Mouse (Mus musculus) left cerebral cortex, postnatal 14 days (tissue): ENCODE measurements around the gene Cd59a. TPM values are rescaled to one million over a fixed set of nuclear protein-coding genes. Genes with fewer than 3 reads are reported as not detected.

Source experiments
- DNase-seq, 2 experiments: peaks; one replicate each; pipeline ENCODE4 v3.0.0; 2021 to 2022; ENCODE audit warnings: low spot score in 2 of 2, mixed read lengths in 1 of 2
- intact Hi-C: fragments of 180-260 bp; cut with DNase I; formaldehyde crosslinking; loops from one replicate; pipeline ENCODE4 v1.15.1; 2025
- total RNA-seq, 2 experiments: library from RNA; stranded (reverse); gene quantifications; 2 replicates each; pipeline ENCODE4 v1.2.3; 2021

Gene Cd59a
- total RNA-seq, 2 experiments from 2014 or later: 2.0 to 2.1 TPM

DNA sequence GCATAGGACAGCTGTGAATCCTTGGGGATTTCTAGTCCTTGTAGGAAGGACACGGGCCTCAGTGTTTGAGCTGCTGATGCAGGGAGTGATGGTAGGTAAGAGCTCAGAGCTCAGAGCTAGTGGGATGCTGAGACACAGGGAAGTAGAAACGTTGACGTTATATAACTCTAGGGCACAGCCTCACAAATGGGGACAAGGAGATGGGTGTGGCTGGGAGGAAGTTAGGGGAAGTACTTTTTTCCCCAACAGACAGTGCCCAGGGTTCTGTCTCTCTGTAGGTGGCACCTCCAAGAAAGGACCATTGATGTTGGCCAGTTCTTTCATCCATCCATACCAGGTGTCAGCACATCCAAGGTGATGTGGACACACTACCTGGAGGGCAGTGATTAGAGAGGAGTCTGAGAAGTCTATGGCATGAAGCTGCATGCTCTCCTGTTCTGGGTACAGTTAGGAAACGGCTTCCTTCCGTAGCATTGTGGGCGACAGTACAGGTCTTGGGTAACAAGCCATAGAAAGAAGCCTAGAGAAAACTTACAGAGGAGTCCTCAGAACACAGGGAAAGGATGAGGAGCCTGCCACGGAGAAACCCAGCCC lies 36.8 kb downstream of the Cd59a start:
- DNase-seq: no peak

DNA sequence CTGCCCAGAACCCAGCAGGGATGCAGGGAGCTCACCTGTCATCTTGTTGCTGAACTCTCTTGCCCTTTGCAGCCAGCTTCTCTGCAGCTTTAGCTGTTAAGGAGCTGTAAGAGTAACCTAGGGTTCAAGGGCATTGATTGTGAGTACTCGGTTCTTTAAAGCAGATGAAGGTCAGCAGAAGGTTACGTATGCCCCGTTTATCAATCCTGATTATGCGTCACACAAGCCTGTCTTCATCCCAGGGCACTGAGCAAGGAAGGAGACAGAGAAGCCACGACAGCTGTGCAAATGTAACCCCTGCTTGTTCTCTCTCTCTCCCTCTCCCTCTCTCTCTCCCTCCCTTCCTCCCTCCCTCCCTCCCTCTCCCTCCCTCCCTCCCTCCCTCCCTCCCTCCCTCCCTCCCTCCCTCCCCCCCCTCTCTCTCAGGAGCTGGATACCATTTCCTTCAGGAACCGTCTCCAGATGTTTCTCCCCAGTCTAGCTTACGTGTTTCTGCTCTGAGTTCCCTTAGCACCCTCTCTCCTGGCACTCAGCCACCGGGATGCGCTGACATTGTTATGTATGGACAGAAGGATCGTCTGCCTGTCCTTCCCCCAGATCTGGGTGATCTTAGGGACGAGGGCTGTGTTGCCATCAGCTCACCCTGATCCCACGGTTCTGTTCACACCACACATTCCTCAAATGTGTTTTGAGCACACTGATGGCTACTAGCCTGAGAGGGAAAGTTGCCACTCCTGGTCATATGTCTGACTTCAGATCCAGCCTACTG lies 37.6 kb downstream of the Cd59a start:
- intact Hi-C loops: loop anchor here (10.0 kb wide), 1 partner anchor 202 kb away; no protein-coding TSS in a partner anchor
- DNase-seq: no peak

More for the DNA sequence above, 36.8 kb downstream of the Cd59a start:
- intact Hi-C loops: loop anchor here (10.0 kb wide), 1 partner anchor 202 kb away; no protein-coding TSS in a partner anchor

DNA sequence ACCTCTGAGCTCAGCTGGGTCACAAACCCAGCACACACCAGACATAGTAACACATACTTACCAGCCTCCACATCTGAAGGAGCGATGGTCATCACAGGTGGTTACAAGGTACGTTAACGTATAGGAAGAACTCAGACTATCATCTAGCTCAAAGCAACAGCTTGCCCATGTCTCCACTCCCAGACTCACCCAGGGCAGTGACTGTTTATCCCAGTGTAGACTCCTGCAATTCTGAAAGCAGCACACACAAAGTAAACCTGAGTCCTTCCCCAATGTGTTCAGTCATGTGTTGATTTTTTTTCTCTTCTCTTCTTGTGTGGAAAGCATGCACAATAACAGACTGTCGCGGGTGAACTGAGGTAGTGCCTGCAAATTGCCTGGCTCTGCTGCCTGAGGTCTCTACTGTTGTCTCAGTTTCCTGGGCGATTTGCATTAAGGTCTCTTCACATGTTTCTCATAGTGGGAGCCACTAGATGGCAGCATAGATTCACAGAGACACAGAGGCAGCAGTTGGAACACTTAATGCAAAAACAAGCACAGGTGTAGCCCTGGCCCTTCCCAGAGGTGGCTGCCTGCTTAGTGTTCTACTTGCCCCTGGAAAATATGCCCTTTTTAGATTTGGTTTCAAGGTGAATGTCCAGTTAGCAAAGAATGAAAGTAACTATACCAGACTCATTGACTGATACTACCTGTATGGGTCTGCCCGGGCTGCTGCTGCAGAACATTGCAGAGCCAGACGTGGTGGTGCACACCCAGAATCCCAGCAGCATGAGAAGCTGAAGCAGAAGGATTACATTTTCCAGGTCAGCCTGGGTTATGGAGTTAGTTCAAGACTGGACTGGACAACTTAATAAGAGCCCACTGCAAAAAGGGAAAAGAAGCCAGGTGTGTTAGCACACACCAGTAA lies 38.8 kb downstream of the Cd59a start:
- intact Hi-C loops: loop anchor here (1.0 to 10.0 kb wide), 3 partner anchors 200 to 448 kb away; no protein-coding TSS in a partner anchor

DNA sequence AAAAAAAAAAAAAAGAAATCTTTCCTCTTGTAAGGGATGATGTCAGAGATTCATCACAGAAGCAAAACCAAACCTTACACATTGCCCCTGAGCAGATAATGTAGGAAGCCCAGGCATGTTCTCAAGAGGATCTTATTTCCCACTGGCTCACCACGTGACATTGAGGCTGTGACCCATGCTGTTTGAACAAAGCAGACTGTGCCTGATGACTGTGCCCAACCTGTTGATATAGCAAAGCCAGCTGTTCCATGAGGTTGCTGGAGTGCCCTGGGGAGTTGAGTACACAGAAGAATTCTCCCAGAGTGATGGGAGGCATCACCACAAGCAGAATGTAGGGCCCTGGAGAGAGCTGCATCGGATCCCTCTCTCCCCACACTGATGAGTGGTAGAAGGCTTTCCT lies 40.3 kb downstream of the Cd59a start:
- intact Hi-C loops: loop anchor here (1.0 to 10.0 kb wide), 3 partner anchors 199 to 446 kb away; no protein-coding TSS in a partner anchor
- DNase-seq: no peak

More for the DNA sequence above, 38.8 kb downstream of the Cd59a start:
- DNase-seq: peak; percentile 82 to 83

DNA sequence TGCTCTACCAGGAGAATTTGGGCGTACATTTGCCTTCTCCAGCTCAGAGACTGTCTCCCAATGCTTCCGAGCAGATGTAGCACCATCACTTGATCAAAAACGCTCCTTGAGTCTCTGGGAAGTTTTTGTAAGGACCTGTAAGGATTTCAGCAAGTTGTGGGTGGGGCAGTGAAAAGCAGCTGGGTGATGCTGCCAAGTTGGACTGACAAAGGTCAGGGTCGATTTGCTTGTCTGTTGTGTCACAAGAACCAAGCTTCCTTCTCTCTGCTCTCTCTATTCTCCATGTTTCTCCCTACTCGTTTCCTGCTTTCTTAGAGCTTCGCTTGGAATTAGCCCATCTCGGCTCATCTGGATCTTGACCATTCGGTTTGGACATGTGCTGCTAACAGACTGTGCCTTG lies 46.5 kb downstream of the Cd59a start:
- intact Hi-C loops: no loop called here
- DNase-seq: no peak

DNA sequence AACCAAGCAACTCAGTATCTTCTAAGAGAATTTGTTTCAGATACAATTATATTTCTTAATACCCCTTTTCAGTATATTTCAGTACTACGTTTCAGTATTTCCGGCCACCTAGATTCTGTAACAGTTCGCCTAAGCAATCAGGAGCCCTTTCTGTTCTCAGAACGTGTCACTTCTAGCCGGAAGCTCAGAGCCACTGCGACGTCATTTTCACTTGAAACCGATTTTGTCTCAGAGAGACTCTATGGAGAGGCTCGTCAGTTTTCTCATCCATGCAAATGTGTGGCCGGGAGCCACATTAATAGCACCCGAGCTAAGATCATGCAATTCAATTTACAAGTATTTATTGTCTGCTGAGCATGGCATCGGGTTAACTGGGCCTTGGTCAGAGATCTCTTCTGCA lies 48.4 kb downstream of the Cd59a start:
- intact Hi-C loops: no loop called here

DNA sequence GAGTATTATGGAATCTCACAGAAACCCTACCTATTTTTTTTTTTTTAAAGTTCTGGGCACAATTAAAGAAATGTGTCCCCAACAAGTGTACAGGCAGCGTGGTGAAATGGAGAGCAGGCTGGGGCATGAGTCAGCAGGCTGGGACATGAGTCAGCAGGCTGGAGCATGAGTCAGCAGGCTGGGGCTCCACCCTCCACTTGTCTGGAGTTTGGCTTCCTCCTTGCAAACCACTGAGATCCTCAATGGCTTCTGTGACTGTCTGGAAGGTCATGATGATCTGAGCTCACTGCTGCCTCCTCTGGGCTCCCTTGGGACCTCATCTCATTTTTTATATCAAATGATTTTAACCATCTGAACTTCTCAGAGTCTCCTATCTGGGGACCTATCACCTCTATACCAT lies 50.4 kb downstream of the Cd59a start:
- intact Hi-C loops: no loop called here
- peak in 1 of 2 experiments; percentile 62 for DNase-seq

More for the DNA sequence above, 48.4 kb downstream of the Cd59a start:
- no peak for DNase-seq

DNA sequence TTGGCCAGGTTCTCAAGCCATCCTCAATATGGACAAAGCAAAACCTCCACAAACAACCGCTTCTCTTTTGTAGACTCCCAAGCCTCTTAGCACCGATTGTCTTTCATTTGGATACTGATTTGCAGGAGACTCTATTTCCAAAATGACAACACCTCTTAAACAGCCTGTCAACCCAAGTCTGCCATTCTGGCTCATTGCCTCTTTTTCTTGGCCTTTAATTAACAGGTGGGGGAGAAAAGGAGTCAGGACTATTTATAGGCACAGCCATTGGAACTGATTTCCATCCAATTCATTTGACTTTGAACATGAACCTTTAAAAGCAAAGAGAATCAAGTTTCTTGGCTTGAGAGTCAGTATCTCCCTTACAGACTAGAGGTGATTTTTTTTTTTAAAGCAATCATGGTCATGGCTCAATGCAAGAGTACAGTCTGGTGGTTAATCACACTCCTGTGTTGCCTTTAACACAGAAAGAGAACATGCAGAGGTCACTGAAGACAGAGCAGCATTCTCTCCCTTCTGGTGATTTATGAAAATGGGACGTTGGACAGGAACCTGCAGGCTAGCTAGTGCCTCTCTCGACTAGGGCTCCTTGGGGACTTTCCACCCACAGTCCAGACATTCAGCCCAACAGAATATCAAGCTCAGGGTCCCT lies 52.4 kb downstream of the Cd59a start:
- intact Hi-C loops: no loop called here
- DNase-seq: no peak

DNA sequence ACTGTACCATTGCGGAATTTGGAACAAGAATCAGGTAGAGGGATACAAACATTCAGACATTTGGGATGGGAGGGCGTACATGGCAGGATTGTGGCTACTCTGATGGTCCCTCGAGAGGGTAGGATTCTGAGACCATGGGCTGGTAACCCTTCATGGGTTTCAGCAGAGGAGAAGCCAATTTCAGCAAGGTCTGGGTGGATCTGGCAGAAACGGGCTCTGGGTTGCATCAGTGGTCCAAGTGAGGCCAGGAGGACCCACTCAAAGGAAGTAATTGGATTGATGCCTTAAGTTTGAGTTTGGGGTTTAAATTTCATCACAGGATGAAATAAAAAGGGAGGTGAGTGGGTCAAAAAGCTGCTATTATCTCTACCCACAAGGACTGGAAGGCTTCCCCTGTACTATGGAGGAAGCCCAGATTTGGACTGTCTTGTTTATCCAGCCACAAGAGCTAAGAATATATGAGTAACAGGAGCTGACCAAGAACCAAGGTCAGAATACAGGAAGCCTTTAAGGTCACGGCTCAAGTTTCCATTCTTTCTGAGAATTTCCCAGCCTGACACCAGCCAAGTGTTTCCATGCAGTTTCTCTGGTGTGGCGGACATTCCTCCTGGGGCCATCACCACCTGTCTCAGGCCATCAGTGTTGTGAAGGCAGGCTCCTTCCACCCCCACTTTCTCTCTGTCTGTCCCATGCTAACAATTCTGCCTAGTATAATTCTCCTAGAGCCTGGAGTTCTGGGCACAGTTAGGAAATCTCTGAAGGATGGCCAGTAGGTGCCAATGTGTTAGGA lies 55.2 kb downstream of the Cd59a start:
- intact Hi-C loops: no loop called here

DNA sequence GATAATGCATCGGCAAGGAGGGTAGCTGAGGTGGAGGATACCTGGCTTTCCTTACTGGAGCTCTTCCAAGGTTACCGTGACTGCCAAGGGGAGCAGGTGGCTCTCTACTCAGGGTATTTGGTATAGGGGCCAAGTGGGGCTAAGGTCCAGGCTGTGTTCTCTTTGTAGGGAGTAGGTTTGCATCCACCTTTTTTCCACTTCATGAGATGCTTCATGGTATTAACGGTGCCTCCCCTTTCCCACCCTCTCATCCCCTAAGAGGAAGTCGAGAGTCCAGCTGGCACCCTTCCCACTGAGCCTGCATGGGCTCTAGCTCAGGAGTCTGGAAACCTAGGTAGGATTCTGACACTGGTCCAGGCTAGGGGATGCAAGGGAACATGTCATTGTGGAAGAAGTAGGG lies 57.7 kb downstream of the Cd59a start:
- intact Hi-C loops: no loop called here
- DNase-seq: no peak

More for the DNA sequence above, 55.2 kb downstream of the Cd59a start:
- DNase-seq: no peak

DNA sequence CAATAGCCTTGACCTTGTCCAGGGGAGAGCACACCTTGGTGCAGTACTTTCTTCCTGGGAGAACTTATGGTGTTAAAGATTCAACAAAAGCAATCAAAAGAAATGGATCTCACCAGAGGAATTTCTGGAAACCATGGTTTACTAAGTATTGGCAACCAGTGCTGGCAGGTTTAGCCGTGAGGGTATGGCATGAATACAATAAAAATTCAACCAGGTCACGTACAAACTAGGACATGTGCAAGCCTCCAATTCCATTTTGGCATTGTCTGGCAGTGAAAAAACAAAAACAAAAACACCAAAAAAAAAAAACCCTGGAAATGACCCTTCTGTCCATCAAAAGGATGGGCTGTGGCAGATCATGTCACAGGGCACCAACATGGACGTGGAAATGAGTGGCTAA lies 58.3 kb downstream of the Cd59a start:
- intact Hi-C loops: no loop called here

DNA sequence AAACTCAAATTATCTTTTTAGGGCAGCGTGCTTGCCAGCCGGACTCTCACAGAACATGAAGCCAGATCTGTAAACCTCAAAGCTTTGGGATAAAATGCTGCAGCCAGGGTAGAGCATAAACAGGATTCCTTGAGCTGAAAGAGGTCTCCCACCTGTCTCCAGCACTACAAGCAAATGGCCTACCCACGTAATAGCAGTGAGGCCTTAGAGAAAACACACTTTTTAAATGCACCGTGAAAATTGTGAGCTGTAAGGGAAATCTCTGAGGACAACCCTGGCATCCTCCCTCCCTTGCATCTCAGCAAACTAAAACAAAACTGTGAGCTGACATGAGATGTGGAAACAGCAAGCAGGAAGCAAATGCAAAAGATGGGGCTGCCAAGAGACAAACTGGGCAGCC lies 62.2 kb downstream of the Cd59a start:
- DNase-seq: no peak
- intact Hi-C loops: no loop called here

More for the DNA sequence above, 58.3 kb downstream of the Cd59a start:
- DNase-seq: no peak

DNA sequence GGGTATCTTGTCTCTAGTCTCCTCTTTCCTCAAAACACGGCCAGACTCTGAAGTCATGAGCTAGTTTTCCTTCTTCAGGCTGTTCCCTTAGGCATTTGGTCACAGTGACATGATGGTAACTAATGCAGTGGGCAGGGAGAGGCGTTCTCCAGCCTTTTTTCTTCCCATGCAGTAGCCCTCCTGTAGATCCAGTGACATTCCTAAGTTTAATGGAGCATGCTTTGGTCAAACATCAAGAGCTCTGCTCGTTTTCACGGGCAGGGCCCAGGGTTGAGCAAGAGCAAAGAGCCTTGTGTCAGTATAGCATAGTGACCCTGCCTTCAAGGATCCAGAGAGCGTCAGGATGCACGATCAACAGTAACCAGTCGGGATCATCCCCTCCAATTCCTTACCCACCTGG lies 67.8 kb downstream of the Cd59a start:
- intact Hi-C loops: no loop called here
- DNase-seq: no peak

DNA sequence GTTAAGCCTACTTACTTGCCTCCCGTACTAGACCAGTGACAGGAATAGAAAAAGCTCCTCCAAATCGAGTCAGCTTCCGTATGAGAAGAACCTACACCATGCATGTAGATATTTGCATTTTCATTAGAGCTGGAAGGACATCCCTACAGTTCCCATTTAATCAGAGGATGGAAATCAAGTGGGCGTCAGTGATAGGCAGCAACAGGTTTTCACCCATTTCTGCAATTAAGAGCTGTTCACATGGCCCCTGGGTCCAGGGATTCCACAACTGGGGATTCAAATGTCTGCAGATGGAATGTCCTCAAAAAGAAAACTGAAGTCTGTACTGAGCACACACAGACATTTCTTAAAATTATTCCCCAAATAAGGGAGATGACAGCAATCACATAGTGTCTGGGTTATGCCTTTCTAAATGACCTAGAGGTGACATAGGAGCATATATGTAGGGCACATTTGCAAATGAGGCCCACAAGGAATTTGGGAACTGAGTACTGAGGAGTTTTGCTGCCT lies 68.4 kb downstream of the Cd59a start:
- DNase-seq: no peak

More for the DNA sequence above, 68.4 kb downstream of the Cd59a start:
- intact Hi-C loops: no loop called here
